Mouse (Mus musculus) liver, embryonic 15.5 days (tissue): Measurements from ENCODE around the gene Mertk. TPM values are rescaled to one million over a fixed set of nuclear protein-coding genes. Genes with fewer than 3 reads are reported as not detected.

ENCODE experiments used
- ATAC-seq: fragments of 200-750 bp; cut with Nextera tagmentation; 2 replicates; pipeline ENCODE4 v1.8.0; 2017; ENCODE audit warnings: moderate number of reproducible peaks, mild to moderate bottlenecking, moderate library complexity; ENCODE audit not compliant: insufficient read depth
- H3K27ac ChIP-seq: fragments of 300-500 bp; sonication (generic); replicated peaks from 2 replicates; pipeline ENCODE4 v1.5.1; 2015; ENCODE audit warnings: mild to moderate bottlenecking, inconsistent platforms
- H3K27me3 ChIP-seq: fragments of 300-500 bp; sonication (generic); 2 replicates; pipeline ENCODE4 v1.6.1; 2015; ENCODE audit warnings: mild to moderate bottlenecking, inconsistent platforms
- H3K36me3 ChIP-seq: fragments of 300-500 bp; sonication (generic); replicated peaks from 2 replicates; pipeline ENCODE4 v1.6.1; 2015; ENCODE audit warnings: moderate library complexity, mild to moderate bottlenecking, inconsistent platforms
- H3K4me1 ChIP-seq: fragments of 300-500 bp; sonication (generic); replicated peaks from 2 replicates; pipeline ENCODE4 v1.6.1; 2015; ENCODE audit warnings: inconsistent platforms
- H3K4me2 ChIP-seq: fragments of 300-500 bp; sonication (generic); 2 replicates; pipeline ENCODE4 v1.6.1; 2015; ENCODE audit warnings: moderate library complexity, mild to moderate bottlenecking, inconsistent platforms
- H3K4me3 ChIP-seq: fragments of 300-500 bp; sonication (generic); replicated peaks from 2 replicates; pipeline ENCODE4 v1.5.1; 2015; ENCODE audit warnings: mild to moderate bottlenecking, inconsistent platforms
- H3K9ac ChIP-seq: fragments of 300-500 bp; sonication (generic); 2 replicates; pipeline ENCODE4 v1.6.1; 2015; ENCODE audit warnings: moderate library complexity, mild to moderate bottlenecking, inconsistent platforms
- H3K9me3 ChIP-seq: fragments of 300-500 bp; sonication (generic); replicated peaks from 2 replicates; pipeline ENCODE4 v1.6.1; 2016; ENCODE audit warnings: inconsistent platforms
- WGBS: fragments of 180-500 bp; shearing (Covaris S2); methylation state at CpG from one replicate; pipeline ENCODE4 v1.1.7; 2015; ENCODE audit warnings: mixed read lengths; ENCODE audit not compliant: insufficient replicate concordance; 5-methylcytosine and 5-hydroxymethylcytosine counted together
- polyA plus RNA-seq: library from polyadenylated mRNA; unstranded; fragments of >200 nt; fragmentation: Nextera tagmentation; extraction: Ambion mirVana; gene quantifications from 2 replicates; pipeline ENCODE4 v1.2.1, GENCODE M21; 2015

Gene Mertk
- polyA plus RNA-seq, 1 experiment from 2014 or later = 5.3 TPM

- H3K9me3 ChIP-seq = no peaks in the 10 kb centered on the region
- WGBS = 55% methylated on average over 4 of the region's 4 CpGs
- no peak for ATAC-seq
- H3K9ac ChIP-seq = no peak overlapping the region
- H3K27me3 ChIP-seq = no peaks in the 10 kb centered on the region
- H3K4me3 ChIP-seq = no peak overlapping the region
- H3K27ac ChIP-seq = no peak overlapping the region
- peaks cover 6% of the 10 kb centered on the region; the same call in 1 of the 2 replicates for H3K36me3 ChIP-seq
- no peaks in the 10 kb centered on the region for H3K4me1 ChIP-seq
- no peak overlapping the region for H3K4me2 ChIP-seq
Measured at GRCm38 (mm10) chr2:128768545-128769247, 69.9 kb downstream of the Mertk start.

- no peaks in the 10 kb centered on the region for H3K9me3 ChIP-seq
- no peaks in the 10 kb centered on the region for H3K27me3 ChIP-seq
- H3K4me2 ChIP-seq = no peak overlapping the region
- WGBS = 73% methylated on average over 6 of the region's 6 CpGs
- no peak for ATAC-seq
- H3K4me3 ChIP-seq = no peak overlapping the region
- H3K4me1 ChIP-seq = no peaks in the 10 kb centered on the region
- peaks cover 4% of the 10 kb centered on the region; the same call in 1 of the 2 replicates for H3K36me3 ChIP-seq
- no peak overlapping the region for H3K9ac ChIP-seq
- H3K27ac ChIP-seq = no peak overlapping the region
Measured at GRCm38 (mm10) chr2:128770557-128770956, 71.8 kb downstream of the Mertk start.

- H3K27me3 ChIP-seq = no peaks in the 10 kb centered on the region
- 62% methylated on average over 4 of the region's 4 CpGs for WGBS
- 0 out of 2 replicates have a peak, but pooled peaks cover 4% of the 10 kb centered on the region for H3K36me3 ChIP-seq
- no peak overlapping the region for H3K9ac ChIP-seq
- H3K27ac ChIP-seq = no peak overlapping the region
- H3K9me3 ChIP-seq = no peaks in the 10 kb centered on the region
- H3K4me3 ChIP-seq = no peak overlapping the region
- ATAC-seq = no peak
- H3K4me2 ChIP-seq = no peak overlapping the region
- no peaks in the 10 kb centered on the region for H3K4me1 ChIP-seq
Measured at GRCm38 (mm10) chr2:128771048-128771447, 72.3 kb downstream of the Mertk start.

GRCm38 (mm10) chr2:128771750-128772338, 73.1 kb downstream of the Mertk start:
- ATAC-seq = no peak
- WGBS = 68% methylated on average over 7 of the region's 7 CpGs
- Histone ChIP-seq H3K4me3 (no peak overlapping the region), H3K4me2 (no peak overlapping the region), H3K27me3 (no peaks in the 10 kb centered on the region), H3K36me3 (0 out of 2 replicates have a peak, but pooled peaks cover 4% of the 10 kb centered on the region), H3K9ac (no peak overlapping the region), H3K27ac (no peak overlapping the region), H3K9me3 (no peaks in the 10 kb centered on the region), H3K4me1 (no peaks in the 10 kb centered on the region)

- Histone ChIP-seq H3K9ac (no peak overlapping the region), H3K27me3 (no peaks in the 10 kb centered on the region), H3K4me2 (no peak overlapping the region), H3K4me1 (no peaks in the 10 kb centered on the region), H3K4me3 (no peak overlapping the region), H3K27ac (no peak overlapping the region), H3K9me3 (no peaks in the 10 kb centered on the region), H3K36me3 (0 out of 2 replicates have a peak, but pooled peaks cover 3% of the 10 kb centered on the region)
- no peak for ATAC-seq
- 56% methylated on average over 5 of the region's 5 CpGs for WGBS
Measured at GRCm38 (mm10) chr2:128782231-128782630, 83.5 kb downstream of the Mertk start.

GRCm38 (mm10) chr2:128783660-128784345, 85.0 kb downstream of the Mertk start:
- ATAC-seq = no peak
- Histone ChIP-seq H3K4me2 (no peak overlapping the region), H3K4me1 (no peaks in the 10 kb centered on the region), H3K27me3 (no peaks in the 10 kb centered on the region), H3K27ac (no peak overlapping the region), H3K36me3 (no peaks in the 10 kb centered on the region; the same call in 1 of the 2 replicates), H3K4me3 (no peak overlapping the region), H3K9ac (no peak overlapping the region), H3K9me3 (no peaks in the 10 kb centered on the region)
- 68% methylated on average over 10 of the region's 10 CpGs for WGBS

- 59% methylated on average over 7 of the region's 7 CpGs for WGBS
- Histone ChIP-seq H3K9me3 (no peaks in the 10 kb centered on the region), H3K4me3 (no peak overlapping the region), H3K9ac (no peak overlapping the region), H3K4me1 (no peaks in the 10 kb centered on the region), H3K36me3 (no peaks in the 10 kb centered on the region; the same call in 1 of the 2 replicates), H3K27ac (no peak overlapping the region), H3K4me2 (no peak overlapping the region), H3K27me3 (no peaks in the 10 kb centered on the region)
- no peak for ATAC-seq
Measured at GRCm38 (mm10) chr2:128784814-128785213, 86.1 kb downstream of the Mertk start.

GRCm38 (mm10) chr2:128786341-128786740, 87.6 kb downstream of the Mertk start:
- Histone ChIP-seq H3K36me3 (peaks cover 9% of the 10 kb centered on the region; the same call in 1 of the 2 replicates), H3K4me2 (no peak overlapping the region), H3K4me3 (no peak overlapping the region), H3K4me1 (no peaks in the 10 kb centered on the region), H3K9ac (no peak overlapping the region), H3K27me3 (no peaks in the 10 kb centered on the region), H3K9me3 (no peaks in the 10 kb centered on the region), H3K27ac (no peak overlapping the region)
- no peak for ATAC-seq
- WGBS = 68% methylated on average over 5 of the region's 5 CpGs

GRCm38 (mm10) chr2:128786795-128787194, 88.0 kb downstream of the Mertk start:
- ATAC-seq = no peak
- H3K36me3 ChIP-seq = peaks cover 9% of the 10 kb centered on the region; the same call in 1 of the 2 replicates
- no peak overlapping the region for H3K27ac ChIP-seq
- no peaks in the 10 kb centered on the region for H3K27me3 ChIP-seq
- no peaks in the 10 kb centered on the region for H3K9me3 ChIP-seq
- 37% methylated on average over 1 of the region's 1 CpGs for WGBS
- H3K4me1 ChIP-seq = no peaks in the 10 kb centered on the region
- H3K4me2 ChIP-seq = no peak overlapping the region
- H3K4me3 ChIP-seq = no peak overlapping the region
- H3K9ac ChIP-seq = no peak overlapping the region

- H3K36me3 ChIP-seq = peaks cover 11% of the 10 kb centered on the region; the same call in 1 of the 2 replicates
- no peaks in the 10 kb centered on the region for H3K4me1 ChIP-seq
- H3K4me3 ChIP-seq = no peak overlapping the region
- no peak overlapping the region for H3K4me2 ChIP-seq
- H3K9ac ChIP-seq = no peak overlapping the region
- no peak overlapping the region for H3K27ac ChIP-seq
- 58% methylated on average over 3 of the region's 3 CpGs for WGBS
- H3K27me3 ChIP-seq = no peaks in the 10 kb centered on the region
- no peaks in the 10 kb centered on the region for H3K9me3 ChIP-seq
- ATAC-seq = no peak
Measured at GRCm38 (mm10) chr2:128787805-128788204, 89.0 kb downstream of the Mertk start.
